Mouse (Mus musculus) large intestine, adult 2 months (tissue): ENCODE results near the gene Gm773. TPM values are rescaled to one million over a fixed set of nuclear protein-coding genes. Genes with fewer than 3 reads are reported as not detected.
"Not testable (repeated sequence)": the region's sequence is repeated elsewhere in the genome, so short reads cannot be mapped to it uniquely, and the experiment has no call there.

Source experiments
- DNase-seq: peaks from one replicate; pipeline ENCODE4 v3.0.0-alpha.2; 2012; ENCODE audit warnings: low read depth, low spot score
- WGBS: fragments of 180-500 bp; shearing (Covaris S2); methylation state at CpG from one replicate; pipeline ENCODE4 v1.1.7; 2018; 5-methylcytosine and 5-hydroxymethylcytosine counted together
- polyA plus RNA-seq: library from polyadenylated mRNA; depleted of rRNA; stranded (reverse); fragments of >200 nt; gene quantifications from 2 replicates; pipeline ENCODE4 v1.2.3, GENCODE M21; 2012; rRNA removed

Gene Gm773
- not detected in 2 replicates for polyA plus RNA-seq

GRCm38 (mm10) chrX:56212771-56213170 is at the start of gene Gm773:
Gene Gm773 (minus strand): TSS chrX:56212881.
- 86% methylated on average over 8 of the region's 8 CpGs for WGBS
- no peak for DNase-seq

DNA sequence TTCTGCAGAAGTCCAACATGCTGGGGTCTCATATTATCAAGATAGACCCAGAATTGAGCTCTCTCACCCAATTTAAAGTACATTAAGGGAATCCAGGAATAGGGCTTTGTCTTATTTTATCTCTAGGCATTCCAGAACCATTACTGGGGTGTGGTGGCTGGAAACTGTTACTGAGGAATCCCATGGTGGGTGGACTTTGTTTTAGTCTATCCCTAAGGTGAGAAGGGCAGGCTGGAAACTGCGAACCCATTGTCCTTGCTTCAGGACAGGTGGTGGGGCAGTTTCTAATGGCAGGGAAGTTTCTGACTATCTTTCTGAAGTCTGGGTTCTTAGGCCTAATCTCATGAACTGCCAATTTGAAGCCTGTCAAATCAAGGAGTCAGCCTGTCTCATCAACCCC is 26.2 kb downstream of the Gm773 start:
- no CpG with 5 or more reads among the region's 1 CpGs for WGBS
- DNase-seq = not testable (repeated sequence)

DNA sequence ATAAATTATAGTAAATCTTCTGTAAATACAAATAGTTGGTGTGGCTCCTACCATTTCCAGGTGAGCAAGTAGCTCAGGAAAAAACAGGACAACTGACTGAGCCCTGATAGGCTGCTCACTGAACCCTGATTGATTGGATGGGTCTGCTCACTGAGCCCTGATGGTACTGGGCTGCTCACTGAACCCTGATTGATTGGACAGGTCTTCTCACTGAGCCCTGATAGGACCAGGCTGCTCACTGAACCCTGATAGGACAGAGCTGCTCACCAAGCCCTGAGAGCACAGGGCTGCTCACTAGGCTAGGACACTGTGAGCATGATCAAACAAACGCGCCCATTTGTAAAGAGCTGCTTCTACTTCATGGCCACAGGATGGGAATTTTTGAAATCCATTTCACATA is 61.3 kb downstream of the Gm773 start:
- 81% methylated on average over 2 of the region's 2 CpGs for WGBS
- no peak for DNase-seq

Other genes with a start within 250 kb of the Gm773 start
- gene 3830403N18Rik, start 76.3 kb downstream of the Gm773 start, polyA plus RNA-seq = 0.11 TPM in 1 of 2 replicates, not detected in the other
- 0.14 TPM in 2 replicates for gene Zfp449, start 133.5 kb upstream of the Gm773 start, polyA plus RNA-seq
- gene Smim10l2a, start 161.7 kb upstream of the Gm773 start, polyA plus RNA-seq = 0.34 and 0.47 TPM in 2 replicates
- not detected in 2 replicates for gene Gm2174, start 235.1 kb upstream of the Gm773 start, polyA plus RNA-seq
- gene Ints6l, start 242.0 kb upstream of the Gm773 start, polyA plus RNA-seq = 4.9 and 8.3 TPM in 2 replicates